Mouse (Mus musculus) lung, postnatal 10 days (tissue): ENCODE results near the gene Ampd2.

Experiments used
- DNase-seq: peaks from one replicate; pipeline ENCODE4 v3.0.0; 2021

The Ampd2 gene

GRCm38 (mm10) chr3:108065551-108065950, 20.9 kb downstream of the Ampd2 start:
- no peak for DNase-seq

- DNase-seq: no peak
Observed at GRCm38 (mm10) chr3:108064672-108065071, 21.8 kb downstream of the Ampd2 start.

- DNase-seq: no peak
Observed at GRCm38 (mm10) chr3:108062648-108063047, 23.8 kb downstream of the Ampd2 start.

- DNase-seq: peak; percentile 73
Observed at GRCm38 (mm10) chr3:108061420-108061819, 25.0 kb downstream of the Ampd2 start.

GRCm38 (mm10) chr3:108050493-108050892, 36.0 kb downstream of the Ampd2 start:
- DNase-seq: no peak

- DNase-seq: no peak
Observed at GRCm38 (mm10) chr3:108048306-108048705, 38.1 kb downstream of the Ampd2 start.

- no peak for DNase-seq
Observed at GRCm38 (mm10) chr3:108046944-108047655, 39.4 kb downstream of the Ampd2 start.

GRCm38 (mm10) chr3:108044394-108045140, 41.9 kb downstream of the Ampd2 start, which contains the start of gene Gstm4:
Gene Gstm4, minus strand, starts transcription at chr3:108044894.
- peak; percentile 95 for DNase-seq

GRCm38 (mm10) chr3:108033156-108033555, 53.3 kb downstream of the Ampd2 start:
- DNase-seq: peak; percentile 48

- no peak for DNase-seq
Observed at GRCm38 (mm10) chr3:108032113-108032512, 54.3 kb downstream of the Ampd2 start.

- no peak for DNase-seq
Observed at GRCm38 (mm10) chr3:108028641-108029365, 57.6 kb downstream of the Ampd2 start.

GRCm38 (mm10) chr3:108026597-108026996, 59.9 kb downstream of the Ampd2 start:
- no peak for DNase-seq

- DNase-seq: no peak
Observed at GRCm38 (mm10) chr3:108026049-108026448, 60.4 kb downstream of the Ampd2 start.

GRCm38 (mm10) chr3:108025318-108025717, 61.1 kb downstream of the Ampd2 start:
- DNase-seq: no peak
